ENCODE assay signal across 8 mouse cellular contexts in the genomic region with DNA sequence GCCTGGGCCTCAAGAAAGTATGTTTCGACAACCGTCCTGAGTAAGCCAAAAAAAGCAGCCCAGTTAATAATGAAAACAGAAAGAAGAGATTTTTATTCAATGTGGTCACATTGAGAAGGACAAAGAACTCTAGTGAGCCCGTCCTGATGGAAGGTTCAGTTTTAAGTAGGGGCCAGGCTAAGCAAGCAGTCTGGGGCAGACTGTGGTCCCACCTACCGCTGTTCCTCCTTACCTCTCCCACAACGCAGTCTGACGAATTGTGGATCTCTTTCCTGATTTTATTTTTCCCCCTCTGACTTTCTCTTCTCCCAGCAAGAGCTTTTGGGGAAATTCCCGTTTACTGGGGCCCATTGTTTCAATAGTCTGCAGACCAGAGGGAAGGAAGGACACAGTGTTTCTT. TPM values are rescaled to one million over a fixed set of nuclear protein-coding genes. Genes with fewer than 3 reads are reported as not detected.
DNase-seq lines count a peak whose midpoint lies in the region; ATAC-seq and TF ChIP-seq lines count a peak whose summit lies in the region.

No protein-coding gene starts in this region.

- WGBS in heart, embryonic 15.5 days: 11% methylated on average over 7 of the region's 7 CpGs
- 13% methylated on average over 7 of the region's 7 CpGs for WGBS in hindbrain, embryonic 12.5 days
- 9% methylated on average over 7 of the region's 7 CpGs for WGBS in midbrain, embryonic 13.5 days

- H3K27me3 ChIP-seq in heart, embryonic 15.5 days: no peaks in the 10 kb centered on the region
- no peaks in the 10 kb centered on the region for H3K27me3 ChIP-seq in hindbrain, embryonic 12.5 days
- no peaks in the 10 kb centered on the region for H3K27me3 ChIP-seq in midbrain, embryonic 13.5 days

- H3K4me1 ChIP-seq in heart, embryonic 15.5 days (replicated peaks): peaks cover 36% of the 10 kb centered on the region
- peaks cover 20% of the 10 kb centered on the region for H3K4me1 ChIP-seq in bone marrow macrophage, adult 2 months (ENCODE audit: control insufficient read depth, insufficient read depth, low read length)
- H3K4me1 ChIP-seq in hindbrain, embryonic 12.5 days: peaks cover 20% of the 10 kb centered on the region
- peaks cover 34% of the 10 kb centered on the region for H3K4me1 ChIP-seq in midbrain, embryonic 13.5 days (replicated peaks)

- no peaks in the 10 kb centered on the region for H3K9me3 ChIP-seq in heart, embryonic 15.5 days (replicated peaks)
- H3K9me3 ChIP-seq in hindbrain, embryonic 12.5 days (replicated peaks): no peaks in the 10 kb centered on the region
- H3K9me3 ChIP-seq in midbrain, embryonic 13.5 days: no peaks in the 10 kb centered on the region

- peak; percentile 29; the same call in 1 of the 2 replicates for ATAC-seq in heart, embryonic 15.5 days (replicated peaks; ENCODE audit: insufficient number of reproducible peaks, insufficient read depth, low FRiP score, low read depth)
- no peak for ATAC-seq in hindbrain, embryonic 12.5 days (ENCODE audit: low FRiP score)
- no peak for ATAC-seq in midbrain, embryonic 13.5 days
- ATAC-seq in activated CD4-positive, CD25-positive, alpha-beta regulatory T cell, adult 4 months: no peak

- no peak for DNase-seq in heart, adult 8-10 months (ENCODE audit: low spot score)
- DNase-seq in cerebellum, adult 11-12 months: no peak
- no peak for DNase-seq in spleen, postnatal 4 days (ENCODE audit: low spot score in 2 of 2)

- peak overlapping the region; percentile 60 for H3K9ac ChIP-seq in heart, embryonic 15.5 days
- H3K9ac ChIP-seq in hindbrain, embryonic 12.5 days: no peak overlapping the region
- H3K9ac ChIP-seq in midbrain, embryonic 13.5 days (replicated peaks): peak overlapping the region; percentile 69; the same call in 1 of the 2 replicates

- H3K36me3 ChIP-seq in heart, embryonic 15.5 days: no peaks in the 10 kb centered on the region
- no peaks in the 10 kb centered on the region for H3K36me3 ChIP-seq in hindbrain, embryonic 12.5 days
- no peaks in the 10 kb centered on the region for H3K36me3 ChIP-seq in midbrain, embryonic 13.5 days

- TF ChIP-seq CTCF in bone marrow macrophage, adult 2 months (IDR thresholded peaks at IDR 0.05; ENCODE audit: low read depth, low read length): no peak

- TF ChIP-seq POLR2A in bone marrow macrophage, adult 2 months (IDR thresholded peaks at IDR 0.05; ENCODE audit: borderline replicate concordance, low read depth, low read length): no peak

- peak overlapping the region; percentile 98 for H3K27ac ChIP-seq in heart, embryonic 15.5 days
- H3K27ac ChIP-seq in bone marrow macrophage, adult 2 months (ENCODE audit: insufficient read depth, low read depth, low read length): peak overlapping the region; percentile 83
- peak overlapping the region; percentile 99 for H3K27ac ChIP-seq in hindbrain, embryonic 12.5 days
- H3K27ac ChIP-seq in midbrain, embryonic 13.5 days: peak overlapping the region; percentile 98

- H3K4me2 ChIP-seq in heart, embryonic 15.5 days: peak overlapping the region; percentile 70
- H3K4me2 ChIP-seq in hindbrain, embryonic 12.5 days (replicated peaks): peak overlapping the region; percentile 60
- peak overlapping the region; percentile 61 for H3K4me2 ChIP-seq in midbrain, embryonic 13.5 days (replicated peaks)

- peak overlapping the region; percentile 48 for H3K4me3 ChIP-seq in heart, embryonic 15.5 days
- H3K4me3 ChIP-seq in bone marrow macrophage, adult 2 months (ENCODE audit: insufficient read depth, low read length): no peak overlapping the region
- no peak overlapping the region for H3K4me3 ChIP-seq in hindbrain, embryonic 12.5 days
- H3K4me3 ChIP-seq in midbrain, embryonic 13.5 days (replicated peaks): no peak overlapping the region

RNA-seq across cellular contexts. Expression of gene Nedd4, which starts 21.5 kb away (rescaled TPM):
- 450 and 481 TPM in 2 replicates for polyA plus RNA-seq in heart, embryonic 15.5 days (2015; fragmentation: Nextera tagmentation; extraction: Ambion mirVana)
- total RNA-seq in heart, adult 8-10 months (2022): 100 to 1,000 TPM; 344 to 366 (median 354) TPM
- polyA plus RNA-seq in bone marrow macrophage, adult 2 months (2012; ENCODE audit: insufficient read depth, insufficient read length, missing spikeins): 3.7 and 4.2 TPM in 2 replicates
- 704 and 727 TPM in 2 replicates for polyA plus RNA-seq in hindbrain, embryonic 12.5 days (2016; fragmentation: Nextera tagmentation; extraction: Ambion mirVana)
- 563 and 595 TPM in 2 replicates for polyA plus RNA-seq in midbrain, embryonic 13.5 days (2015; fragmentation: Nextera tagmentation; extraction: Ambion mirVana)
- 1 to 10 TPM; 1.2 to 1.3 TPM for polyA plus RNA-seq in activated CD4-positive, CD25-positive, alpha-beta regulatory T cell, adult 4 months (2017; shearing (Covaris generic))

Comparison
In these comparisons a context has a peak if more than half of its experiments do, and no peak if none do; other contexts are left out.
1. RNA of gene Nedd4, which starts 21.5 kb away (polyA plus RNA-seq): 704 to 727 TPM in hindbrain, embryonic 12.5 days, 563 to 595 TPM in midbrain, embryonic 13.5 days and 450 to 481 TPM in heart, embryonic 15.5 days; 3.7 to 4.2 TPM in bone marrow macrophage, adult 2 months and 1.2 to 1.3 TPM in activated CD4-positive, CD25-positive, alpha-beta regulatory T cell, adult 4 months; every median in the first group is over 10 times any median in the second.
2. Peak in every context shown above with its lines, with median percentiles within 50 percentile points of each other: H3K27ac ChIP-seq and H3K4me2 ChIP-seq.